Mouse (Mus musculus) spleen, postnatal 4 days (tissue): Measurements from ENCODE around the gene Wfdc17.
A peak's percentile ranks its signal among the peaks of the same experiment; 100 is the strongest.

Experiments
- DNase-seq, 2 experiments: peaks; one replicate each; pipeline ENCODE4 v3.0.0; 2022; ENCODE audit warnings: low spot score in 2 of 2

Wfdc17 gene

DNA sequence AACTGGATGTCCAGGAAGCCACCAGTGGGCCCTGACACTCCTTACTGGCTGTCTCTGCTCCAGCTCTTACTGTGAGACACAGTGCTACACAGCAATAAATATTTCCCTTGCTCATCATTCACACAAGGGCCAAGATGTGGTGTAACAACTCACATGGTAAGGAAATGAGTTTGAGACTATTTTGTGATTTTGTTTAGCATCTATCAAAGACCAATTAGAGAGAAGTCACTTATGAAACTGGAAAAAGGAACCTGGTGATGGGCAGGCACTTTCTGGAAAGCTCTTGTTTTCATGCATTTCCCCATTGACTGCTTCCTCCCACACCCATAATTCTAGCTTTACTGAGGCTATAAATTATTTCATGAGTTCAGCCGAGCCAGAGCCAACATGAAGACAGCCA lies at the start of gene Wfdc17:
Wfdc17 (plus strand) TSS at position 287 of the 400 bp plus-strand sequence.
- no peak for DNase-seq

DNA sequence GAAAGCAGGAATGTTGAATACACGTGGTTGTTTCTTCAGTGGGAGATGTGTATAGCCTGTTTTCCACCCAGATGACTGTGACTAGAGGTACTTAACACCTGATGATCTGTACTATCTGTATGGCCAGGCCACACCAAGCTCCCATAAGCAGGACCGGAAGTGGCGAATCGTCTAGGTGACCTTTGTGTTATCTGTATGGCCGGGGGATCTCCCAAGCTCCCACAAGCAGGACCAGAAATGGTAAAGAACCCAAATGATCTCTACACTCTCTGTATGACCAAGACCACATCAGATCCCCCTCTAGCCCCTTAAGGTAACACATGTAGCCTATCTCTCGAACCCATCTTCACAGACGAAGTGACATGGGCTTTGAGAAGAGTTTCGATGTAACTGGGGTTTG lies 49.2 kb upstream of the Wfdc17 start:
- no peak for DNase-seq

DNA sequence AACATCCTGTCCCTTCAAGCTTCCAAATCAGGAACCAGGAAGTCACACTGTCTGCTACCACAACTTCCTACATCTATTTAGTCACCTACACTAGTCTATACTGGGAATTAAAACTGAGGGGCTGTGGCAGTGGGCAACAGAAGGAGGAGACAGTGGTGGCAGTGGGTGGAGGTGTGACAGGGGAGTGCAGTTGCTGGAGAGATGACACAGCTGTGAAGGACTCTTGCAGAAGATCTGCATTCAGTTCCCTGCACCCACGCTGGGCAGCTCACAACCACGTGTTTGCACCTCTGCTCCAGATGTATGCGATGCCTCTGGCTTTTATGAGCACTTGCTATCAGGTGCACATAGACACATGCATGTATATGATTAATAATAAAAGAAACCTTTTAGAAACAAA lies 46.3 kb upstream of the Wfdc17 start:
- no peak for DNase-seq

DNA sequence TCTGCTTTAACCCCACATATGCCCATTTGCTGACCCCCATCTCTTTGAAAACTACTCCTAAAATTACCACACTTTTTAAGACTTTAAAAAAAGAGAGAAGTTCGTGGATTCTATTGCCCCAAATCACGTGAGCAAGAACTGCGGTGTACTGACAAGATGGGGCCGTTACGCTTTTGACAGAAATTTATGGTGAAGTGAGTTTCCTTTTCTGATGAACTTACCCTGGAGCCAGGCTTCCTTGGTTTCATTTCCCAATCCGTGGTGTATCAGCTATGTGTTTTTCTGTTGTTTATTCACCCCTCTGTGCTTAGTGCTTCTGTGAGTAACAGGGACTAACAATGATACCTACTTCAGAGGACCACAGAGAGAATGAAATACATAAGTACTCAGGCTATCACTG lies 45.0 kb upstream of the Wfdc17 start:
- DNase-seq, result no peak

DNA sequence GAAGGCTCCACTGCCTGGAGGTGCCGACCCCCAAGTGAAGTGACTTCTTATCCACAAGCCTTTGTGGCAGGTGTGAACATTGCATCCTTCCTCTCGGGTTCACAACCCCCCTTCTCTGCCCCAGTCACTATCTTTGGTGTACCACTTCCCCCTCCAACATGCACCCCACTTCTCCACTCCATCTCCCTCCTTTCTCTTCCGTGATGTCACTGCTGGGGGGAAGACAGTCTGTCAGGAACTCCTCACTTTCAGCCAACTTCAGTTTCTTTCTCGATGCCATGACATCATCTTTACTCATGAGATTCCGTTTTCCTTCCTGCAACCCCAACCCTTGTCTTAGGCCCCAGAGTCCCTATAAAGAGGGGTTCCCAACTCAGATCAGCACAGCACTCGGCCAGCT lies 41.6 kb upstream of the Wfdc17 start, which contains the start of gene Ccl4:
Ccl4 (plus strand) TSS at position 381 of the 400 bp plus-strand sequence.
- no peak for DNase-seq

DNA sequence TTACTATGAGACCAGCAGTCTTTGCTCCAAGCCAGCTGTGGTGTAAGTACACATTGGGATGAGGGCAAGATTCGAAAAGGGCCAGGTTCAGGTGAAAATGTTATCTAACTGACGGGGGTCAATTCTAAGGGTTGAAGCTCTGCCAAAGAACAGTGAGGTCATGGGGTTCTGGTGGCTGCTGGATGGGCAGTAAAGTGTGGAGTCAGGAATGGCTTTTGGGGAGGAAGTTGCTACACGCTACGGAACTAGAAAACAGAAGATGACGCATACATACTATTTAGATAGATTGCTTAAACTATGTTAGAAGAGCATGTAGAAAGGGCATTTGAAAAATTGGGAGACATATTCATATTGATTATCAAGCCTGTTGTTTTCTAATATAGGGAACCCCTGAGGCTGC lies 40.3 kb upstream of the Wfdc17 start:
- no peak for DNase-seq

DNA sequence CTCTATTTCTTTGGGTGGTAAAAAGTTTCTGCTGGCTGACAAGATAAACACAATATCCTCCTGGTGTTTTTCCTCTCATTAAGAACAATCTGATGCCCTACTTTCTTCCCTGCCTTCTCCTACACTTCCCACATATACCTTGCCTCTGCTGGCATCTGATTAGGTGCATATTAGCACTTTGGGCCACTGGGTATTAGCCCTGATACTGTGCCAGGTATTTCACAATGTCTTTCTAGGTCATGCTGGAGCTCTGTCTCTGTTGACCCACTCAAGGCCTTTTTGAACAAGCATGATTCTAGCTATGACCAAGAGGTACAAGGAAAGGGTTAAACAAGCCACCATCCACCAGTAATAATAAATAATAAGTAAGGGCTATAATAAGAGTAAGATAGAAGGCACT lies 32.0 kb upstream of the Wfdc17 start:
- no peak for DNase-seq

DNA sequence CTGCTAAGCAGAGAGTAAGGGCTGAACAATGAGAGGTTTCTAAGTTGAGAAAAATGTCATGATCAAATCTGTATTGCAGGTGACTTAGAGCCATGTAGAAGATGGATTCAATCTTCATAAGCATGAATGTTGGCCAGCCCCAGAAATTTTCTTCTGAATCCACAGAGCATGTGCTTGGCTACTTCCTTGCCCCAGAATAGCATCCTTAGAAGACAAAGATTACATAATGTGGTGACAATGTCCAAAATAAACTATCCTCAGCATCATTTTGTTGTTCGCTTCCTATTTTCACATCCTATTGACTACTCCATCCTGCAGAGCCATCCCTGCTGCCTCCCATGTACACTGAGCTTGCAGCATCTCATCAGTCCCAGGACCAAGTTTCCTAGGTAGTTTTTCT lies 28.1 kb upstream of the Wfdc17 start:
- DNase-seq, result no peak

DNA sequence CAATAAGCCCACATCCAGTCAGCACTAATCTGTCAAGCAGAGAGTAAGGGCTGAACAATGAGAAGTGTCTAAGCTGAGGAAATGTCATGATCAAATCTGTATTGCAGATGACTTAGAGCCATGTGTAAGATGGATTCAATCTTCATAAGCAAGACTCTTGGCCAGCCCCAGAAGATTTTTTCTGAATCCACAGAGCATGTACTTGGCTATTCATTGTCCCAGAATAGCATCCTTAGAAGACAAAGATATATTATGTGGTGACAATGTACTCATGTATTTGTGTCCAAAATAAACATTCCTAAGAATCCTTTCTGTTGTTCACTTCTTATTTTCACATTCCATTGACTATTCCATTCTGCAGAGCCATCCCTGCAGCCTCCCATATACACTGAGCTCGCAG lies 13.9 kb upstream of the Wfdc17 start:
- DNase-seq, result no peak

DNA sequence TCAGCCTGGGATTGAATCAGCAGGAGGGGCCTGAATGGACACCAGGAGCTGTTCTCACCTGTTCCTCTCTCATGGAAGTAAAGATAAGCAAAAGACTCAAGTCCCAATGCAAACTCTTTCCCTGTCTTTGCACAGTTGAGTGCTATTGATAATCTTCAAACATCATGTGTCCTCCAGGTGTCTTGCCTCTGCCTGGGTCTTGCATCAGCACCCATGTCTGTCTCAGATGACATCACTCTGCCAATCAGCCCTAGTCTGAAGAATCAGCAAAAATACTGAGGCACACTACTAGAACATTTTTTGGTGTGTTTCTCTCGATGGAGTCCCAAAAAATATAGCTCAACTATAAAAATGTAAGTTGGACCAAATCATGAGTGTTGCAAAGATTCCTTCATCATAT lies 11.8 kb upstream of the Wfdc17 start:
- DNase-seq, result no peak

DNA sequence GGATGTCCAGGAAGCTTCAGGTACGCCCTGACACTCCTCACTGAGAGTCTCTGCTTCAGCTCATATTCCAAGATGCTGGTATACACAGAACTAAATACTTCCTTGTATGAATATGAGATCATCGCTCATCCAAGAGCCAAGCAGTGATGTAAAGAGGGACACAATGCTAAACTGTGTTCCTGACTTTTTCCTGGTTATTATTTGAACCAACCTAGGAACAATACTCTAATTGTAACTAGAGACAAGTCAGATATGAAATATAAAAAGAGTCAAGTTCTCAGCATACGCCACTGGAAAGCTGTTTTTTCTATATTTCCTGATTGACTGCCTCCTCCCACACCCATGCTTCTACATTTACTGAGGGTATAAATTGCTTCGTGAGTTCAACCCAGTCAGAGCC lies 4.9 kb downstream of the Wfdc17 start, which contains the start of gene Wfdc18:
Wfdc18 (plus strand) TSS at position 301 of the 400 bp plus-strand sequence.
- no peak for DNase-seq

DNA sequence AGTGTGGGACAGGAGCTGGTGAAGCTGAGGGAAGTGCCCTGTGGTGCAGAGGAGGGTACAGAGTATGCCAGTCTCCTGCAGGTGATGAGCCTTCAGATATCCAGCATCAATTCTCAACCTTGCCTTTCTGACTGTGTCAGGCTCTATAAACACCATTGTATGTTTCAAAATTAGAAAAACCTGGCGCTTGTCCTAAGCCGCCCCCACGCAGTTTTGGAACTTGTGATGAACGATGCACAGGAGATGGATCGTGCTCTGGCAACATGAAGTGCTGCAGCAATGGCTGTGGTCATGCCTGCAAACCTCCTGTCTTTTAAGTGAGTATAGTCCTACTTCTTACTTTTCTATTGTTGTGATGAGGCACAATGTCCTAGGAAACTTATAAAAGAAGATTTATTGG lies 5.9 kb downstream of the Wfdc17 start:
- DNase-seq, result no peak

DNA sequence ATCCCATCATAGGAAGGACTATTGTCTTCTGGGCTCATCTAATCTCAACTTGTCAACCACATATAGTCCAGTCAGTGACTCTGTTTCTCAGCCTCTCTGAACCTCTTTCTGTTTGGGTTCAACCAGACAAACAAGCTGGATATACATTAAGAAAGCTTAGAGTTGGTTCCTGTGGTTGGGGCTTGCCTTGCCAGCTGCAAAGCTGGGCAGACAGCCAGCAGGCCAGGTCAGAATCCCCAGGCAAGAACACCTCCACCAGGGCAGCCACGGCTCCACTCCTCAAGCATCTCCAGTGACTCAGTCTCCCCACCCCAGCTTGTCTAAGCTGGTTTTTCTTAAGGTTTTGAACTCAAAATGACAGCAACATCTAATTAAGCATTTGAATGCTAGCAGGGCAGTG lies 8.9 kb downstream of the Wfdc17 start:
- no peak for DNase-seq

DNA sequence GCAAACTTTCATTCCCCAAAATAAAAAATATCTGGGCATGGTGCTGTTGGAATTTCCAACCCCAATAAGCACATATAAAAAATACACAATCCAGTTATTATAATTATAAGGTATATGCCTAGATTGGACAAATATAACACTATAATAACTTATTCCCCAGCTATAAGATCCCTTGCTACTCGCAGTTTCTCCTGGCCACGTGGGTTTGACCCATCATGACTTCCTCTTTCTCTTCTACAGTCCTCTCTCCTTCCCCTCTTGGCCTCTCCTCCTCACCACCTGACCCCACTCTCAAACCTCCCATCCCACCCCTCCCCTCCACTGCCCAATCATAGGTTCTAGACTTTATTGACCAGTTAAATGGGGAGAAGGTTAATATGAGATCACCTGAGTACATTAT lies 10.1 kb downstream of the Wfdc17 start:
- no peak for DNase-seq

DNA sequence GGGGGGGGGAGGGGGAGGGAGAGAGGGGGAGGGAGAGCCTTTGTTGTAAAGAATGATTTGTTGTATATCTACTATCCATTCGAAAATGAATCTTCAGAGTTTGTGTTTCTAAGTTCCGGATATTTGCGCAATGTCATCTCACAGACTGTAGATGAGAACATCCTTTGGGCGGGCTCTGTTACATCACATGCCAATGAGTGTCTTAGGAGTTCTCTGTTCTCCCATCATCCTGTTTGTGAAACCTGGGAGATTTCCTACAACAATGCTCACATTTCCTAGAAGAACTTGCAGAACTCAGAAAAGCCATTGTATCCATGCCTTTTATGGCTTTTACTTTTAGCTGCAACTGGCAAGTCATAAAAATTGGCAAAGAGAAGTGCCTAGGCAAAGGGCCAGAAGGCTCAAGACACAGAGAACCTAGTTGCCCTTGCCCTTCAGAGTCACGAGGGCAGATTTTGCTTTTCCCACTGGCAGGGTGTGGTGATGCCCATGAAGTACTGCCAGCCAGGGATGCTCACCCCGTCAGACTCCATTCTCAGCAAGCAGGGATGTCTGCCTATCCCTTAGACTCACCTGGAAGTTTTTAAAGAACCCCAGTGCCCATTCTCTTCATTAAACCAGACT lies 13.4 kb downstream of the Wfdc17 start:
- no peak for DNase-seq

DNA sequence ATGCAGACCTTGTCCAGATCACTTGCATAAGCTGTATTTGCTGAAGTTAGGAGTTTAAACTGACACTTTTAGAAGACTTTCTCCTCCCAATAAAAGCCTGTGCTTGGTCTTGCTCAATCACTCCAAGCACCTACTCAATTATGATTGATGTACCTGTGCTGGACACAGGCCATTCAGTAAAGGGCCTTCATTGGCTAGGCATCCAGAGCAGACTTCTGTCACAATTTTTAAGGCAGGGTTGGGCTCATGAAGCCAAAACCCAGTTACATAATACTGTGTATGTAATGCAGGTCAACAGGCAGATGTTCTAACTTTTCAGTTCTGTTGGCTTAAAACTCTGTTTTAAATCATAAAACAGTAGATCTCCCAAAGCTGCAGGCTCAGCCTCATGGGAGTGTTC lies 17.0 kb downstream of the Wfdc17 start:
- DNase-seq, result no peak

DNA sequence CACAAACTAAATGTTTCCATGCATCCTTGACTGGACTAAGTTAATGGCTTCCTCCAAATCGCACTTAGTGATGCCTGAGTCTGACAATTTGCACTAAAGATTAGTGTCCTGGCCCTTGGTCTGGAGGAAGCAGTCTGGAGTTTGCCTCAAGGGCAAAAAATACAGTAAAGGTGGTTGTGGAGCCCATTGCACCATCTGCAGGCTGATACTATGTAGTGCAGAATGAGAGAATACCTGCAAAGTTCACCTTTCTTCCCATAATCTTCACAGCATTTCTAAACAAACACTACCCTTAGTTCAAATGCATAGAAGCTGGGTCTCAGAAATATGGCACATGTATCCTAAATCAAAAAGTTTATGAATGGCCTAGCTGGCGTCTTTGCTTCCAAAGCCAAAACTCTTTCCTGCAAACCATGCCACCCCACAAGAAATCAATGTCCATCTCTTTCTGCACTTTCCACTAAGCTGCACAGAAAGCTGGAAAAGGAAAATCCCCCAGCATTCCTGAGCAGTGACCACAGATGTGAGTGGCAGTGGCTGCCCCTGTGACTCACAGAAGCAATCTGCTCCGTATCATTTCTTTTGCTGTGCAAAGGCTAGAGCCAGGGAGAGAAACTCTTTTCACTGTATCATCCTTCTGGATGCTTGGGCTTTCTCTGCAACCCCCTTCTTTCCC lies 25.1 kb downstream of the Wfdc17 start:
- DNase-seq, result peak in 1 of 2 experiments; percentile 43

DNA sequence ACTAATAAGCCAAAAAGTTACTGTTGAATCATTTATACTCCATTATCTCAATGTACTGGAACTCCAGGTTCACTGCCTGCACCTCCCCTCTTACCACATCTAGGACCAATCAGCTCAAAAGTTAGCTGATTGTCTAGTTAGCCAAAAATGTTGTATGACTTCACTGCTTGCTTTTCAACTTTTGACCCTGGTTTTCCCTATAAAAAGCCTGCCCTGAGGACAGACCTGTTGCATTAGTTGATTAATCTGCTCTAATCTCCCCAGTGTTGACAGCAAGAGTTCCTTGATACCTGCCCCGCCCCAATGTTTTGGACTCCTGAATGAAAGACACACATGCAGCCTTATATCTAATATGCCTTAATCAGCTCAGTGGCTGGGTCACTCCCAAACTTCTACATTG lies 27.3 kb downstream of the Wfdc17 start:
- no peak for DNase-seq

DNA sequence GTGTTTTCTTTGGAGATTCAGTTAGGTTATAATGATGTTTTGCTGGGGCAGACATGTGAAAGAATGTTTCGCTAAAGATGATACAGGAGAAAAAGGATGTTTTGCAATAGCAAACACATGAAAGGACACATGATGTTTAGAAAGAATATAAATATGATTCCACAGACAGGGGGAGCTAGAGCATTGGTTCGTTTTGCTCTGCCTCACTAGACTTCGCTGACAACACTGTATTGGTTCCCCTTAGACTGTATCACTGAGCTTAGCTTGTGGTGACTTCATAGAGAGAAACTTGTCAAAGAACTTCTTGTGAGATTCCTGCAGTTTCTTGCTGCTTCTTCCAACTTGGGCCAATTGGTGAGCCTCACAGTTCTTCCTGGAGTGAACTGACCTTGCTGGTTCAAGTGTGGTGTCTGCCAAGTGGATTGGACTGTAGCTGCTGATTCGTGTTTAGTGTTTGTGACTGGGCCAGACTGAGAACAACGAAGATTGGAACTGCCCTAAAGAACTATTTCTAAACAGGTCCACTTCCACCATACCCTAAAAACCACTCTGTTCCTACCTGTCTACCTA lies 29.4 kb downstream of the Wfdc17 start:
- peak in 1 of 2 experiments; percentile 25 for DNase-seq

DNA sequence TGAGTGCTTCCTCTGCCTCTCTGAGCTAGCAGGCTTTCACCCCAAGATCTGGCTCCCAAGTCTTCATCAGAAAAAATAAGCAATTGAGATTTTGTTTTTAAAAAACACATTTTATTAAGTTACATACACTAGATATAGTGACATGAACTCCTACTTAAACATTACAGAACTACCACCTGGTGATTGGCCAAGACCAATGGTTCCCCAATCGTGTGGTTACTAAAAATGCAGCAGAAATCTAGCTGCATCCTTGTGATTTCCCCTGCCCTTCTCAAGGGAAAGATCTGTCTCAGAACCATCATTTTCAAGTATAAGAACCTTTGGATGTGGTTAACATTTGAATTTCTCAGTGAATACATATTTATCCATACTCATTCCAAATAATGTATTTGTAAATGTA lies 30.4 kb downstream of the Wfdc17 start:
- peak in 1 of 2 experiments; percentile 44 for DNase-seq

DNA sequence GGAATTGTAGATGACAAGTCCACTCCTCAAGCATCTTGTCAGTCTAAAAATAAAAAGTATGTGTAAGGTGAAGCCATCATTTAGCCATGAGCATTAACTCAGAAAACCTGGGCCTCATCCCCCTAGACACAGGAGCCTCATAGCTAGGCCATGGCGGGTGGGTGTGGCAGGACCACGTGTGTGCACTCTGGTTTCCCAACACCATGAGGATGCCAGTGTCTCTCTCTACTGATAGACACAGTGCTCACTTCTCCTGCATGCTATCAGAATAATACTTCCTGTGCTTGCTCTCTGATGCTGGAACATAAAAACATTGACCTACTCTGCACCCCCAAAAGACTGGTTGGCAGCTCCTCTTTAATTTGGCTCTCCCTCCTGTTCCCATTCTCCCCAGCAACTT lies 32.1 kb downstream of the Wfdc17 start:
- DNase-seq, result peak in 1 of 2 experiments; percentile 51

DNA sequence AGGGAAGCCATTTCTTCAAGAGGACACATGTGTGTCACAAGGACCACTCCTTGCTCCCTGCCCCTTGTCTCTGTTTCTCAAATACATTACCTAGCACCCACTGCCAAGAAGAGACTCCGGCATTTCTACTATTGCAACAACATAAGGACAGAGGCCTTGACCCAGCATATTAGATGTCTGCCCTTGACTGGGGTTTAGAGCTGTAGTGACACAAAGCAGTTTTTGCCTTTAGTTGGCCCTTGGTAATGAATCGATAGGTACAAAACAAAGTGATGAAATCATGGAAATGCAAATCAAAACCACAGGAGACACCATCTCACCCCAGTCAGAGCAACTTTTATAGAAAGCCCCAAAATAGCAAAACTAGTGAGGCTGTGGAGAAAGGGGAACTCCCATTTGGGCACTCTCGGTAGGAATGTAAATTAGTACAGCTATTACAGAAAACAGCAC lies 33.3 kb downstream of the Wfdc17 start:
- DNase-seq, result peak in 1 of 2 experiments; percentile 50

DNA sequence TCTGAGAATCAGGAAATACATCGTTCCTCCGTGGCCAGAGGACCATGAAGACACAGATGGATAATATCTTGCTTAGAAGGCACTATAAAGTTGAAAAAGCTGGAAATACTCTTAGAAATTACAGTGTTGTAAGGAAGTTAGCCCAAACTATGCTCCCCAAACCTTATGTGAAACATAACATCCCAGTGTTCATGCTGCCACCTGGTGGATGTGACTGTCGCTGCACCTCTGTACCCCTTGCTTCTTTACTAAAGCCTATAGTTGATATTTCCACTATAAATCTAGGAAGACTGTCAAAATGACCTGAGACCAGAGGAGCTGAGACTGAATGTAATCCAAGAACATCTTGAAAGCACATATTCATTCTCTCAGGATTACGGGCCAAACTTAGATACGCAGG lies 35.5 kb downstream of the Wfdc17 start:
- peak; percentile 71 to 86 for DNase-seq
